Mouse (Mus musculus) small intestine, adult 2 months (tissue): ENCODE measurements around the gene Cherp. TPM values are rescaled to one million over a fixed set of nuclear protein-coding genes. Genes with fewer than 3 reads are reported as not detected.

Experiments
- H3K27ac ChIP-seq: fragments of 200-500 bp; 2 replicates; pipeline ENCODE4 v1.5.1; 2012; ENCODE audit warnings: low read depth, low read length, control low read depth, inconsistent platforms; ENCODE audit not compliant: insufficient read depth
- H3K27me3 ChIP-seq: fragments of 200-500 bp; 2 replicates; pipeline ENCODE4 v1.6.1; 2012; ENCODE audit warnings: mild to moderate bottlenecking, moderate library complexity, low read length, inconsistent platforms; ENCODE audit not compliant: control insufficient read depth, insufficient read depth
- H3K36me3 ChIP-seq: fragments of 200-500 bp; 2 replicates; pipeline ENCODE4 v1.6.1; 2012; ENCODE audit warnings: mild to moderate bottlenecking, low read length, control low read depth, inconsistent platforms; ENCODE audit not compliant: control insufficient read depth, insufficient read depth
- H3K4me1 ChIP-seq: fragments of 200-500 bp; 2 replicates; pipeline ENCODE4 v1.6.1; 2012; ENCODE audit warnings: low read length, inconsistent platforms, mixed read lengths; ENCODE audit not compliant: control insufficient read depth, insufficient read depth, insufficient read length
- H3K4me3 ChIP-seq: fragments of 200-500 bp; 2 replicates; pipeline ENCODE4 v1.5.1; 2012; ENCODE audit warnings: low read depth, mild to moderate bottlenecking, control low read depth, inconsistent platforms, low read length, moderate library complexity
- CTCF ChIP-seq: fragments of 200-500 bp; IDR thresholded peaks from 2 replicates; pipeline ENCODE4 v1.5.1; 2012; ENCODE audit warnings: low read depth, mild to moderate bottlenecking, control low read depth, inconsistent platforms, low read length, moderate library complexity, mixed read lengths; ENCODE audit not compliant: insufficient replicate concordance, insufficient read length; ENCODE audit errors: extremely low read depth
- POLR2A ChIP-seq: fragments of 200-500 bp; IDR thresholded peaks from 2 replicates; pipeline ENCODE4 v1.6.1; 2012; ENCODE audit warnings: low read depth, mild to moderate bottlenecking, control low read depth, inconsistent platforms, low read length, moderate library complexity
- WGBS: fragments of 180-500 bp; shearing (Covaris S2); methylation state at CpG from one replicate; pipeline ENCODE4 v1.1.7; 2018; 5-methylcytosine and 5-hydroxymethylcytosine counted together
- polyA plus RNA-seq: library from polyadenylated mRNA; depleted of rRNA; stranded (reverse); fragments of >200 nt; gene quantifications from 2 replicates; pipeline ENCODE4 v1.2.3, GENCODE M21; 2012

Gene Cherp
- polyA plus RNA-seq, 1 experiment = 43.8 TPM

GRCm38 (mm10) chr8:72493381-72493780, 18.4 kb upstream of the Cherp start:
- H3K27me3 ChIP-seq = no peaks in the 10 kb centered on the region
- peak overlapping the region; percentile 79; the same call in 1 of the 2 replicates for H3K4me3 ChIP-seq
- TF ChIP-seq CTCF (no peak), POLR2A (no peak)
- peaks cover 27% of the 10 kb centered on the region for H3K36me3 ChIP-seq
- WGBS = 7% methylated on average over 8 of the region's 8 CpGs
- H3K27ac ChIP-seq = 0 out of 2 replicates have a peak overlapping the region, but pooled peaks have one; percentile 59
- peaks cover 16% of the 10 kb centered on the region for H3K4me1 ChIP-seq

- no peaks in the 10 kb centered on the region for H3K27me3 ChIP-seq
- H3K27ac ChIP-seq = peak overlapping the region; percentile 59; the same call in 1 of the 2 replicates
- TF ChIP-seq POLR2A (no peak), CTCF (no peak)
- peaks cover 16% of the 10 kb centered on the region for H3K4me1 ChIP-seq
- H3K4me3 ChIP-seq = peak overlapping the region; percentile 79
- under 1% methylated on average over 55 of the region's 56 CpGs for WGBS
- H3K36me3 ChIP-seq = peaks cover 33% of the 10 kb centered on the region
Observed at GRCm38 (mm10) chr8:72492622-72493081, 17.6 kb upstream of the Cherp start.

GRCm38 (mm10) chr8:72491680-72492621, 16.9 kb upstream of the Cherp start, which contains the start of gene Slc35e1:
Gene Slc35e1, minus strand, starts transcription at chr8:72492614.
- TF ChIP-seq CTCF = no peak
- TF ChIP-seq POLR2A = peak; percentile 31; the same call in 1 of the 2 replicates
- under 1% methylated on average over 90 of the region's 98 CpGs for WGBS
- H3K36me3 ChIP-seq = peaks cover 37% of the 10 kb centered on the region
- H3K4me1 ChIP-seq = peaks cover 16% of the 10 kb centered on the region
- peak within 1 kb of the TSS; percentile 79 for H3K4me3 ChIP-seq
- no peaks in the 10 kb centered on the region for H3K27me3 ChIP-seq
- H3K27ac ChIP-seq = peak within 1 kb of the TSS; percentile 88

GRCm38 (mm10) chr8:72491017-72491416, 16.0 kb upstream of the Cherp start:
- Histone ChIP-seq H3K27me3 (no peaks in the 10 kb centered on the region), H3K4me3 (no peak overlapping the region), H3K4me1 (peaks cover 16% of the 10 kb centered on the region), H3K27ac (peak overlapping the region; percentile 88), H3K36me3 (peaks cover 33% of the 10 kb centered on the region)
- no peak for TF ChIP-seq CTCF
- TF ChIP-seq POLR2A = no peak
- WGBS = 41% methylated on average over 2 of the region's 2 CpGs

- no peak overlapping the region for H3K4me3 ChIP-seq
- H3K27ac ChIP-seq = no peak overlapping the region
- no peaks in the 10 kb centered on the region for H3K27me3 ChIP-seq
- peaks cover 60% of the 10 kb centered on the region for H3K36me3 ChIP-seq
- H3K4me1 ChIP-seq = peaks cover 13% of the 10 kb centered on the region
- no peak for TF ChIP-seq CTCF
- TF ChIP-seq POLR2A = no peak
Observed at GRCm38 (mm10) chr8:72487014-72487413, 12.0 kb upstream of the Cherp start.

GRCm38 (mm10) chr8:72485456-72486199, 10.6 kb upstream of the Cherp start:
- Histone ChIP-seq H3K36me3 (peaks cover 63% of the 10 kb centered on the region), H3K27ac (no peak overlapping the region), H3K4me1 (peaks cover 9% of the 10 kb centered on the region)

GRCm38 (mm10) chr8:72470684-72471083, 4.3 kb downstream of the Cherp start:
- H3K27ac ChIP-seq = no peak overlapping the region
- peaks cover 58% of the 10 kb centered on the region for H3K36me3 ChIP-seq
- 93% methylated on average over 7 of the region's 7 CpGs for WGBS
- TF ChIP-seq CTCF (no peak), POLR2A (no peak)
- peaks cover 11% of the 10 kb centered on the region for H3K4me1 ChIP-seq
- no peak overlapping the region for H3K4me3 ChIP-seq
- H3K27me3 ChIP-seq = no peaks in the 10 kb centered on the region

More at GRCm38 (mm10) chr8:72485456-72486199, 10.6 kb upstream of the Cherp start:
- 75% methylated on average over 6 of the region's 6 CpGs for WGBS
- no peak for TF ChIP-seq CTCF
- TF ChIP-seq POLR2A = no peak
- no peaks in the 10 kb centered on the region for H3K27me3 ChIP-seq
- no peak overlapping the region for H3K4me3 ChIP-seq
